Mouse (Mus musculus): ENCODE data around the gene Prom2.

Gene Prom2

GRCm38 (mm10) chr2:127498750-127499149, 42.5 kb downstream of the Prom2 start:
- no peak for DNase-seq (ENCODE audit: extremely low read depth, insufficient read length, low spot score)

DNA sequence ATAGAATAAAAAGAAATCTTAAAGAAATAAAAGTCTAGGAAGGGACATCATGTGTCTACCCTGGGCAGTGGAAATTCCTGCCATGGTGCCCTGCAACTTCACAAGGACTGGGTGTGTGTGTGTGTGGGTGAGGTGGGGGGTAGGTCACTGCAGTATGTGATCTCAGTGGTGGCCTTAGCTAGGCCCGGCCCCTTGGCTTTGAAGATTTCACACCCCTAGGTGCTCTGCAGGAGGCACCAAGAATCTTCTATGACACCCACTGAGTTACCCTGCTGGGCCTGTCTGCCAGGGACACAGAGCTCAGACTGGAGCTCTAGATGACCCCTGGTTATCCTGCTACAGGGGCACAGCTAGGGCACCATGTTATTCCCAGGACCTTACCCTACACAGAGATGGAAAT, 44.9 kb downstream of the Prom2 start:
- no peak for DNase-seq (ENCODE audit: extremely low read depth, insufficient read length, low spot score)

DNA sequence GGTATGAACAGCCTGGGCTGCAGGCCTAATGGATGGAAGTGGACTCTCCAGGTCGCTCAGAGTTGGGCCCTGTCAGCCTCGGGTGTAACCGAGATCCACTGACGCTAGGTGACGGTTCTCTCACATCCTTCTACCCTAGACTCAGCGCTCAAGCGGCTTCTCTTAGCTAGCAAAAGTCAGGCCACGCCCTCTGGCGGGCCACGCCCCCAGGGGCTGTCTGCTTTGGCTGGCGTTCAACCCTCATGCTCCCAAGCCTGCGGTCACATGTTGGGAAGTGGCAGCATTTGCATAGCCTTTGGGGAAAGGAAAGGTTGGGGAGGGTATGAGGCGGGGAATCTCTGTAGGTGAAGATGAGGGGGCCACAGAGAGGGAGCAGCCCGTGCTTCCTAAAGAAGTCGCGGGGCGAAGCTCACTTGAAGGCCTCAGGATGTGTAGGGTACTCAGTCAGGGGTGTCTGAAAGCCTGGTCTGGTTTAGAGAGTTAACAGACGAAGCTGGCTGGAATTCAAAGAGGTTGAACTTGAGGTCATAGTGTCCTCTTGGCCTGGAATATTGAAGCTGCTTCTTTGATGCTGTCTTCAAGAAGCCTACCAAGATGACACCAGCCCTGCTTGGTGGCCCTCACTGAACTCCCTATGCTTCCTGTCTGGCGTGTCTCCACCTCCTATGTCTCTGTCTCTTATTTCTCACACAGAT, 56.6 kb downstream of the Prom2 start:
- peak; percentile 24 for DNase-seq (ENCODE audit: extremely low read depth, insufficient read length, low spot score)

DNA sequence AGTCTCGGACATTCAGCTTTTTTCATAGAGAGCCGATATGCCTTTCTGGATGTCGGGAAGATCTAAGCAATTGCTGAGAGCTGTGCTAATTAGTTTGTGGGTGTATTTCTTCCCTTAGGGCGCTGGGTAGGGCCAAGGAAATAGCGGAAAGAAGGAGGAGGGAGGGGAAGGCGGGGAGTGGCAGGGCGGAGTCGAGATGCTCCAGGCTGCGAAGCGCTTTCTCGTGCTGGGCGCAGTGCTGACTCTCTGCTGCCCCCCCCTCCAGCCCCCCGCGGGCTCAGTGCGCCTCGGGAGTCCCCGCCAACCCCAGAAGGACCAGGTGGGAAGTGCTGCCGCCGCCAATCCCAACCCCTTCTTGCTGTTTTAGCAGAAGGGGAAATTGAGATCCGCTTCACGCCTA, 58.3 kb downstream of the Prom2 start:
- DNase-seq (ENCODE audit: extremely low read depth, insufficient read length, low spot score) = no peak

- DNase-seq (ENCODE audit: extremely low read depth, insufficient read length, low spot score) = no peak
Measured at GRCm38 (mm10) chr2:127482533-127482911, 58.7 kb downstream of the Prom2 start.

- DNase-seq (ENCODE audit: extremely low read depth, insufficient read length, low spot score) = no peak
Measured at GRCm38 (mm10) chr2:127481841-127482532, 59.3 kb downstream of the Prom2 start.

- DNase-seq (ENCODE audit: extremely low read depth, insufficient read length, low spot score) = no peak
Measured at GRCm38 (mm10) chr2:127479763-127480162, 61.5 kb downstream of the Prom2 start.

DNA sequence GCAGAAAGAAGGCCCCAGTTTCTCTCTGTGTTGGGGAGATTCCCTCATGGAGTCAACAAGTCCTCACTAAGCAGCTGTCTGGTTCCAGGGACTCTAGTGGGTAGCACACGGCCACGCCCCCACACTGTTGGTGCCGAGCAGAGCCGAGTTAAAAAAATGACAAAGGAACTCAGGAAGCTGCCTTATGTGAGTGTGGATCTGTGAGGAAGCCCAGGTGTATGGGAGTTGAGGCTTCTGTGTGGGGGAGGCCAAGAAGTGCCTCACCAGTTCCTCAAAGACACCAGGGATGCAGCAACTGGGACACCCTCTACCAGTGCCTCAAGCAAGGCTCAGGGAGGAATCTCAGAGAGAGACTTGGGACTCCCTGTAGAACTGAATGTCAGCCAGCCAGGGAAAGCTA, 62.1 kb downstream of the Prom2 start:
- no peak for DNase-seq (ENCODE audit: extremely low read depth, insufficient read length, low spot score)

Measured in 3134 (cell line).